ENCODE assay signal across 11 mouse cellular contexts in the genomic region with DNA sequence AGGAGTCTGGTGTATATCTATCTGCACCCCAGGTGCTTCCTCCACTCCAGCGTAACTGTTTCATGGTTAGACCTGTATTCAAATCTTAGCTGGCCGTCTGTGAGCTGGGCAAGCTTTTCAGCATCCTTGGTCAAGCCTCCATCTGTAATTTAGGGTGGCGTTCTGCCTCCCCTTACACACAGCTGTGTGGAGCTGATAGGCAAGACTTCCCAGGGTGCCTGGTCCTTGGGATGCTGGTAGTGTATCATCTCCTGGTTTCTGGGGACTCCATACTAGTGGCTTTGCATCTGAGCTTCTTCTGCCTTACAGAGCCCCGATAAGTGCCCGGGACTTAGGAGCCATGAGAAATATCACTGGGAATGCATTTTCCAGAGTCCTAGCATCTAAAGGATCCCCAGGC. TPM values are rescaled to one million over a fixed set of nuclear protein-coding genes. Genes with fewer than 3 reads are reported as not detected.
DNase-seq lines count a peak whose midpoint lies in the region; ATAC-seq lines count a peak whose summit lies in the region.
"Had no signal": no experiment of that assay in that cellular context is flagged by ENCODE, and none has a peak within 500 bp of the region (broad histone marks: within the 10 kb centered on the region; RNA-seq: fewer than 3 reads in every experiment).

No protein-coding gene starts in this region.

- no peaks in the 10 kb centered on the region for H3K9me3 ChIP-seq in heart, embryonic 16.5 days (replicated peaks; ENCODE audit: control insufficient read depth, low read length)
- no peaks in the 10 kb centered on the region for H3K9me3 ChIP-seq in heart, embryonic 12.5 days (replicated peaks)
- H3K9me3 ChIP-seq in liver, embryonic 11.5 days (ENCODE audit: control insufficient read depth, low read length): no peaks in the 10 kb centered on the region
- H3K9me3 ChIP-seq: embryonic facial prominence, embryonic 13.5 days; midbrain, embryonic 15.5 days had no signal

- H3K36me3 ChIP-seq in heart, embryonic 16.5 days (ENCODE audit: control insufficient read depth, insufficient read depth): no peaks in the 10 kb centered on the region
- no peaks in the 10 kb centered on the region for H3K36me3 ChIP-seq in heart, embryonic 12.5 days
- H3K36me3 ChIP-seq in liver, embryonic 11.5 days (ENCODE audit: control insufficient read depth, insufficient read depth, low read length): no peaks in the 10 kb centered on the region
- H3K36me3 ChIP-seq: embryonic facial prominence, embryonic 13.5 days; midbrain, embryonic 15.5 days had no signal

- no peak for ATAC-seq in heart, embryonic 16.5 days (replicated peaks; ENCODE audit: extremely low read depth, insufficient read depth, low FRiP score)
- ATAC-seq in heart, embryonic 12.5 days (ENCODE audit: insufficient number of reproducible peaks, low FRiP score): no peak
- no peak for ATAC-seq in liver, embryonic 11.5 days (replicated peaks; ENCODE audit: low FRiP score)
- ATAC-seq in frontal cortex, adult (ENCODE audit: low TSS enrichment): no peak
- ATAC-seq: midbrain, embryonic 15.5 days had no signal

- peak; percentile 40 to 58 for DNase-seq in spleen, postnatal 10 days (ENCODE audit: low spot score in 2 of 2)
- no peak for DNase-seq in spleen, postnatal 14 days (ENCODE audit: low spot score in 2 of 2)
- DNase-seq in liver, embryonic 11.5 days (ENCODE audit: low spot score): no peak
- no peak for DNase-seq in ovary, postnatal 14 days (ENCODE audit: low spot score)
- DNase-seq in right cerebral cortex, postnatal 14 days: no peak
- DNase-seq: cerebellum, postnatal 10 days had no signal

- peak overlapping the region; percentile 54; the same call in 1 of the 2 replicates for H3K4me2 ChIP-seq in heart, embryonic 16.5 days (ENCODE audit: low read depth, low read length)
- no peak overlapping the region for H3K4me2 ChIP-seq in heart, embryonic 12.5 days
- peak overlapping the region; percentile 95 for H3K4me2 ChIP-seq in liver, embryonic 11.5 days
- H3K4me2 ChIP-seq: embryonic facial prominence, embryonic 13.5 days; midbrain, embryonic 15.5 days had no signal

- H3K27ac ChIP-seq in heart, embryonic 16.5 days (ENCODE audit: low read length): peak overlapping the region; percentile 61
- H3K27ac ChIP-seq in heart, embryonic 12.5 days (ENCODE audit: poor library complexity, severe bottlenecking): no peak overlapping the region
- H3K27ac ChIP-seq in liver, embryonic 11.5 days (ENCODE audit: low read depth, low read length): no peak overlapping the region
- H3K27ac ChIP-seq: midbrain, embryonic 15.5 days had no signal

- H3K4me3 ChIP-seq in heart, embryonic 16.5 days (ENCODE audit: low read length): no peak overlapping the region
- no peak overlapping the region for H3K4me3 ChIP-seq in heart, embryonic 12.5 days
- H3K4me3 ChIP-seq in liver, embryonic 11.5 days (ENCODE audit: low read depth, low read length): no peak overlapping the region
- H3K4me3 ChIP-seq: embryonic facial prominence, embryonic 13.5 days; midbrain, embryonic 15.5 days had no signal

- no peak overlapping the region for H3K9ac ChIP-seq in heart, embryonic 16.5 days (ENCODE audit: low read length)
- H3K9ac ChIP-seq in heart, embryonic 12.5 days: no peak overlapping the region
- no peak overlapping the region for H3K9ac ChIP-seq in liver, embryonic 11.5 days (ENCODE audit: low read depth, low read length)
- H3K9ac ChIP-seq: embryonic facial prominence, embryonic 13.5 days; midbrain, embryonic 15.5 days had no signal

- 83% methylated on average over 5 of the region's 5 CpGs for WGBS in heart, embryonic 16.5 days
- WGBS in heart, embryonic 12.5 days: 74% methylated on average over 5 of the region's 5 CpGs
- 73% methylated on average over 5 of the region's 5 CpGs for WGBS in liver, embryonic 11.5 days

- H3K27me3 ChIP-seq in heart, embryonic 16.5 days (ENCODE audit: control insufficient read depth, insufficient read depth, low read length): no peaks in the 10 kb centered on the region
- H3K27me3 ChIP-seq in heart, embryonic 12.5 days (replicated peaks): 0 out of 2 replicates have a peak, but pooled peaks cover 15% of the 10 kb centered on the region
- no peaks in the 10 kb centered on the region; the same call in 1 of the 2 replicates for H3K27me3 ChIP-seq in liver, embryonic 11.5 days (replicated peaks; ENCODE audit: control insufficient read depth, insufficient read depth, low read length)

- H3K4me1 ChIP-seq in heart, embryonic 16.5 days (ENCODE audit: control insufficient read depth, insufficient read depth, low read length): peaks cover 28% of the 10 kb centered on the region
- H3K4me1 ChIP-seq in heart, embryonic 12.5 days (replicated peaks): peaks cover 66% of the 10 kb centered on the region
- peaks cover 60% of the 10 kb centered on the region for H3K4me1 ChIP-seq in liver, embryonic 11.5 days (replicated peaks; ENCODE audit: control insufficient read depth, insufficient read depth, low read length)

RNA-seq across cellular contexts. Expression of a gene that starts 3.0 kb away (rescaled TPM):
- 3.3 and 4.0 TPM in 2 replicates for polyA plus RNA-seq in heart, embryonic 16.5 days (2015; fragmentation: Nextera tagmentation; extraction: Ambion mirVana)
- 1.8 TPM in 2 replicates for polyA plus RNA-seq in heart, embryonic 12.5 days (2016; fragmentation: Nextera tagmentation; extraction: Ambion mirVana)
- polyA plus RNA-seq in liver, embryonic 11.5 days (2014; fragmentation: Nextera tagmentation; extraction: Ambion mirVana): 5.4 and 6.3 TPM in 2 replicates

RNA-seq across cellular contexts. Expression of a gene that starts 49.9 kb away (rescaled TPM):
- polyA plus RNA-seq in heart, embryonic 16.5 days (2015; fragmentation: Nextera tagmentation; extraction: Ambion mirVana): 0.24 and 0.28 TPM in 2 replicates
- polyA plus RNA-seq in heart, embryonic 12.5 days (2016; fragmentation: Nextera tagmentation; extraction: Ambion mirVana): 0.20 and 0.31 TPM in 2 replicates
- polyA plus RNA-seq in liver, embryonic 11.5 days (2014; fragmentation: Nextera tagmentation; extraction: Ambion mirVana): 0.44 TPM in 2 replicates

Comparison
In these comparisons a context has a peak if more than half of its experiments do, and no peak if none do; other contexts are left out.
1. DNase-seq: peak in spleen, postnatal 10 days (2 of 2); none in spleen, postnatal 14 days (0 of 2), liver, embryonic 11.5 days (single experiment), ovary, postnatal 14 days (single experiment) and right cerebral cortex, postnatal 14 days (single experiment).